ENCODE assay signal across 18 mouse cellular contexts in genomic region chr2:14150829-14151228, GRCm38 (mm10). TPM values are rescaled to one million over a fixed set of nuclear protein-coding genes. Genes with fewer than 3 reads are reported as not detected.
DNase-seq lines count a peak whose midpoint lies in the region; ATAC-seq and TF ChIP-seq lines count a peak whose summit lies in the region.
"Had no signal": no experiment of that assay in that cellular context is flagged by ENCODE, and none has a peak within 500 bp of the region (broad histone marks: within the 10 kb centered on the region; RNA-seq: fewer than 3 reads in every experiment).

No protein-coding gene starts in this region.

- 93% methylated on average over 2 of the region's 2 CpGs for WGBS in midbrain, postnatal 0 days
- 96% methylated on average over 2 of the region's 2 CpGs for WGBS in midbrain, embryonic 10.5 days
- 89% methylated on average over 2 of the region's 2 CpGs for WGBS in stomach, postnatal 0 days

- H3K36me3 ChIP-seq in midbrain, postnatal 0 days (ENCODE audit: insufficient read depth, low read length): no peaks in the 10 kb centered on the region
- peaks cover 36% of the 10 kb centered on the region for H3K36me3 ChIP-seq in midbrain, embryonic 10.5 days
- 0 out of 2 replicates have a peak, but pooled peaks cover 2% of the 10 kb centered on the region for H3K36me3 ChIP-seq in stomach, postnatal 0 days (ENCODE audit: control insufficient read depth, insufficient read depth, low read length)

- H3K4me3 ChIP-seq in gastrocnemius, adult 2 months: no peak overlapping the region
- no peak overlapping the region for H3K4me3 ChIP-seq in midbrain, postnatal 0 days (ENCODE audit: low read depth, low read length)
- no peak overlapping the region for H3K4me3 ChIP-seq in midbrain, embryonic 10.5 days
- H3K4me3 ChIP-seq in stomach, postnatal 0 days (ENCODE audit: low read depth, low read length): no peak overlapping the region
- H3K4me3 ChIP-seq: embryonic facial prominence, embryonic 10.5 days; erythroblast, embryonic 14.5 days; limb, embryonic 12.5 days; liver, embryonic 15.5 days had no signal

- H3K27me3 ChIP-seq in midbrain, postnatal 0 days (ENCODE audit: insufficient read depth, low read length): no peaks in the 10 kb centered on the region
- H3K27me3 ChIP-seq in midbrain, embryonic 10.5 days (ENCODE audit: low read depth, poor library complexity, severe bottlenecking): no peaks in the 10 kb centered on the region
- no peaks in the 10 kb centered on the region for H3K27me3 ChIP-seq in stomach, postnatal 0 days (ENCODE audit: control insufficient read depth, insufficient read depth, low read length)
- H3K27me3 ChIP-seq: limb, embryonic 12.5 days; liver, embryonic 15.5 days had no signal

- no peak overlapping the region for H3K4me2 ChIP-seq in midbrain, postnatal 0 days (ENCODE audit: low read depth, low read length, poor library complexity, severe bottlenecking)
- no peak overlapping the region for H3K4me2 ChIP-seq in stomach, postnatal 0 days (replicated peaks; ENCODE audit: low read depth)
- H3K4me2 ChIP-seq: heart, embryonic 11.5 days; limb, embryonic 12.5 days; liver, embryonic 15.5 days had no signal

- ATAC-seq in midbrain, postnatal 0 days (ENCODE audit: low FRiP score): no peak
- no peak for ATAC-seq in stomach, postnatal 0 days (ENCODE audit: low FRiP score, low TSS enrichment)
- ATAC-seq: forebrain, embryonic 16.5 days had no signal

- H3K9ac ChIP-seq in midbrain, postnatal 0 days (replicated peaks; ENCODE audit: low read length, poor library complexity, severe bottlenecking): no peak overlapping the region
- no peak overlapping the region for H3K9ac ChIP-seq in stomach, postnatal 0 days (ENCODE audit: low read length)
- H3K9ac ChIP-seq: limb, embryonic 12.5 days; liver, embryonic 15.5 days had no signal

- TF ChIP-seq CTCF in gastrocnemius, adult 2 months (IDR thresholded peaks at IDR 0.05): peak; percentile 46
- TF ChIP-seq CTCF in midbrain, postnatal 0 days (IDR thresholded peaks at IDR 0.05): peak; percentile 61
- peak; percentile 56 for TF ChIP-seq CTCF in stomach, postnatal 0 days (IDR thresholded peaks at IDR 0.05; ENCODE audit: low read depth)

- TF ChIP-seq EP300 in stomach, postnatal 0 days (optimal IDR thresholded peaks at IDR 0.05): no peak

- intact Hi-C loops in gastrocnemius, adult 2 months (cut with DNase I): no loop called here

- H3K4me1 ChIP-seq in midbrain, postnatal 0 days (ENCODE audit: insufficient read depth, low read length): no peaks in the 10 kb centered on the region
- H3K4me1 ChIP-seq in midbrain, embryonic 10.5 days: no peaks in the 10 kb centered on the region
- H3K4me1 ChIP-seq in stomach, postnatal 0 days (replicated peaks; ENCODE audit: control insufficient read depth, insufficient read depth): no peaks in the 10 kb centered on the region
- H3K4me1 ChIP-seq: embryonic facial prominence, embryonic 10.5 days; limb, embryonic 12.5 days; liver, embryonic 15.5 days had no signal

- H3K9me3 ChIP-seq in midbrain, postnatal 0 days (ENCODE audit: low read length): no peaks in the 10 kb centered on the region
- no peaks in the 10 kb centered on the region for H3K9me3 ChIP-seq in midbrain, embryonic 10.5 days (replicated peaks)
- H3K9me3 ChIP-seq in stomach, postnatal 0 days (ENCODE audit: control insufficient read depth, low read length): no peaks in the 10 kb centered on the region
- H3K9me3 ChIP-seq: embryonic facial prominence, embryonic 10.5 days; G1E; limb, embryonic 12.5 days; liver, embryonic 15.5 days had no signal

- H3K27ac ChIP-seq in gastrocnemius, adult 2 months: no peak overlapping the region
- H3K27ac ChIP-seq in midbrain, postnatal 0 days (ENCODE audit: low read depth, low read length): no peak overlapping the region
- H3K27ac ChIP-seq in midbrain, embryonic 10.5 days (replicated peaks): no peak overlapping the region
- H3K27ac ChIP-seq in stomach, postnatal 0 days (replicated peaks): no peak overlapping the region
- H3K27ac ChIP-seq: embryonic facial prominence, embryonic 10.5 days; limb, embryonic 12.5 days; liver, embryonic 15.5 days had no signal

- DNase-seq in gastrocnemius, adult 2 months: no peak
- DNase-seq in gastrocnemius, postnatal 25 days: no peak
- DNase-seq in kidney, postnatal 10 days: peak; percentile 20
- no peak for DNase-seq in kidney, postnatal 14 days
- peak; percentile 34 for DNase-seq in midbrain, postnatal 0 days (ENCODE audit: low spot score)
- no peak for DNase-seq in midbrain, embryonic 10.5 days (ENCODE audit: low spot score)
- no peak for DNase-seq in stomach, postnatal 0 days (ENCODE audit: low spot score)
- DNase-seq in retina, postnatal 1 day: no peak
- DNase-seq: adrenal gland, postnatal 14 days; cerebellum, adult 9-11 months; kidney, adult 11 months had no signal

RNA-seq across cellular contexts. Expression of gene Tmem236, which starts 23.5 kb away (rescaled TPM):
- total RNA-seq in gastrocnemius, adult 2 months (2021): under 1 TPM; 0.15 to 0.17 TPM
- total RNA-seq in gastrocnemius, postnatal 25 days (2021): under 1 TPM; 0.21 to 0.31 TPM
- 0.05 and 0.42 TPM in 2 replicates for total RNA-seq in midbrain, postnatal 0 days (2014; rRNA removed)
- polyA plus RNA-seq in midbrain, postnatal 0 days (2015; fragmentation: Nextera tagmentation; extraction: Ambion mirVana): 0.21 and 0.22 TPM in 2 replicates
- 0.04 TPM in 2 replicates for polyA plus RNA-seq in midbrain, embryonic 10.5 days (2016; fragmentation: Nextera tagmentation; extraction: Ambion mirVana)
- 0.08 and 0.12 TPM in 2 replicates for polyA plus RNA-seq in stomach, postnatal 0 days (2015; fragmentation: Nextera tagmentation; extraction: Ambion mirVana)
- total RNA-seq: adrenal gland, postnatal 14 days had no signal
- polyA plus RNA-seq: embryonic facial prominence, embryonic 10.5 days; erythroblast, embryonic 14.5 days; G1E; heart, embryonic 11.5 days; limb, embryonic 12.5 days had no signal

Comparison
In these comparisons a context has a peak if more than half of its experiments do, and no peak if none do; other contexts are left out.
1. DNase-seq: peak in kidney, postnatal 10 days (single experiment) and midbrain, postnatal 0 days (single experiment); none in gastrocnemius, adult 2 months (single experiment), gastrocnemius, postnatal 25 days (single experiment), kidney, postnatal 14 days (single experiment), midbrain, embryonic 10.5 days (single experiment), stomach, postnatal 0 days (single experiment) and retina, postnatal 1 day (single experiment).
2. Peak in every context shown above with its lines, with median percentiles within 50 percentile points of each other: CTCF ChIP-seq.